Mouse (Mus musculus): ENCODE measurements at regions not wholly inside any gene's neighbourhood (a gene's known extent, or its start where the extent isn't known, plus 50 kb on each side); places are given as distances from the start of the nearest gene placed in this dataset.
A peak's percentile ranks its signal among the peaks of the same experiment; 100 is the strongest.
"Not testable (repeated sequence)": the region's sequence is repeated elsewhere in the genome, so short reads cannot be mapped to it uniquely, and the experiment has no call there.

GRCm38 (mm10) chr13:68298862-68299261 is 283.1 kb downstream of the Mtrr start:
- intact Hi-C loops (cut with DNase I); DNase-seq: not testable (repeated sequence)

DNA sequence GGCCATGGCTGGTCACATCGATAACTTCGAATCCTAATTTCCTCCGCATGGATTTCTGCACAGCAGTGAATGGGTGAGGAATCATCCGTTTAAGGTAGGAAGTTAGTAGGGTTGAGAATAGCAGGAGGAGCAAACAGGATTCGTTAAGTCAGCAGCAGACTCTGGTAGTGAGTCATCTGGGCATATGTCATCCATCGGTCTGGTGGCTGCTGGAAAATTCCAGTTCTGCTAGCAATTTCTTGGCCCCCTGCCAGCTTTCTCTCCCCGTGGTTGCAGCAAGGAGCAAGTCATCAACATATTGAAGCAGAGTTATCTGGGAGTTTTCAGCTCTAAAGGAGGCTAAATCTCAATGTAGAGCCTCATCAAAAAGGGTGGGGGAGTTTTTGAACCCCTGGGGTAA is 323.7 kb downstream of the Mtrr start:
- DNase-seq = peak; percentile 0
- intact Hi-C loops (cut with DNase I) = not testable (repeated sequence)
